Mouse (Mus musculus): ENCODE data around the gene Ccl1. TPM values are rescaled to one million over a fixed set of nuclear protein-coding genes. Genes with fewer than 3 reads are reported as not detected.
A peak's percentile ranks its signal among the peaks of the same experiment; 100 is the strongest.

Ccl1 gene
- not detected in 2 replicates for polyA plus RNA-seq (2014; fragmentation: Nextera tagmentation; extraction: Ambion mirVana)

DNA sequence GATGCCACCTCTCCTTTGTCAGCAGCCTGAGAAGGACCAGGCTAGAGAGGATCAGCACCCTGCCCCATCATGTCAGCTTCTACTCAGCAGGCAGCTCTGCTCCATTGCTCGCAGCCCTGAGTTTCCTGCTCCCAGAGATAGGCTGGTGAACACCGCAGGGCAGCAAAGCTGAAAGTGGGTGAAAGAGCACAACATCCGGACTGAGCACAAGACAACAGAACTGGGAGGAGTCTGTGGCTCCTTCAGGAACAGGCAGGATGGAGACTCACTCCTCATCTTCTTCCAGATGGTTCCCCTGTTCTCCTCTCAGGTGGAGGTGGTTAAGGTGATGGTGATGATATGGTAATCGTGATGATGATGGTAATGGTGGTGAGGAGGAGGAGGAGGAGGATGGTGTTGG is at the start of gene Ccl1:
Gene Ccl1 (minus strand): TSS at position 101 of the 400 bp plus-strand sequence.
- no peak within 1 kb of the TSS for H3K9ac ChIP-seq (ENCODE audit: low read depth, low read length)
- no peak within 1 kb of the TSS for H3K27ac ChIP-seq (ENCODE audit: low read depth, low read length)
- ATAC-seq (replicated peaks; ENCODE audit: low FRiP score) (no peak), DNase-seq (ENCODE audit: low spot score) (no peak)
- no peaks in the 10 kb centered on the region for H3K4me1 ChIP-seq (replicated peaks; ENCODE audit: control insufficient read depth, insufficient read depth, low read length)
- H3K4me3 ChIP-seq (ENCODE audit: low read depth, low read length) = no peak within 1 kb of the TSS
- no peaks in the 10 kb centered on the region for H3K36me3 ChIP-seq (ENCODE audit: control insufficient read depth, insufficient read depth, low read length)
- H3K9me3 ChIP-seq (ENCODE audit: control insufficient read depth, low read length) = no peaks in the 10 kb centered on the region
- no peaks in the 10 kb centered on the region for H3K27me3 ChIP-seq (replicated peaks; ENCODE audit: control insufficient read depth, insufficient read depth, low read length)
- no peak within 1 kb of the TSS for H3K4me2 ChIP-seq
- WGBS = 49% methylated on average over 4 of the region's 4 CpGs

DNA sequence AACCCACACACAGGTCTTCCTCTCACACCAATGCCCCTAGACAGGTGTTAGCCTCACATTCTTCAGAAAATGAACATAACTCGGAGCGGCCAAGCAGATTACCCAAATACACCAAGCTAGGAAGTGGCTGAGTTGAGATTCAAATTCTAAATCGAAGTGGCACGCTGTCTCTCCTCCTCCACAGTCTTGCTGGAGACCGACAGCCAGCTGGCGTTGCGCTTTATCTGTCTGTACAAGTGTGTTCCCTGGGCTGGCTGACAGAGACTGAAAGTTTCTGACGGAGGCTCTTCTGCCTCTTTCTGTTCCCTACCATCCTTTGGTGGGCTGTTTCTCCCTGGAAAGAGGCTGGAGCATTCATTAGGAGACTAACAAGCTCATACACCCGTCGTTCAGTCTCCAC is 45.5 kb upstream of the Ccl1 start:
- Histone ChIP-seq H3K27ac (ENCODE audit: low read depth, low read length) (no peak overlapping the region), H3K27me3 (replicated peaks; ENCODE audit: control insufficient read depth, insufficient read depth, low read length) (no peaks in the 10 kb centered on the region), H3K9ac (ENCODE audit: low read depth, low read length) (no peak overlapping the region), H3K36me3 (ENCODE audit: control insufficient read depth, insufficient read depth, low read length) (no peaks in the 10 kb centered on the region), H3K4me1 (replicated peaks; ENCODE audit: control insufficient read depth, insufficient read depth, low read length) (no peaks in the 10 kb centered on the region), H3K4me3 (ENCODE audit: low read depth, low read length) (no peak overlapping the region), H3K4me2 (no peak overlapping the region), H3K9me3 (ENCODE audit: control insufficient read depth, low read length) (no peaks in the 10 kb centered on the region)
- DNase-seq (ENCODE audit: low spot score) (no peak), ATAC-seq (replicated peaks; ENCODE audit: low FRiP score) (no peak)
- WGBS = 77% methylated on average over 10 of the region's 10 CpGs

DNA sequence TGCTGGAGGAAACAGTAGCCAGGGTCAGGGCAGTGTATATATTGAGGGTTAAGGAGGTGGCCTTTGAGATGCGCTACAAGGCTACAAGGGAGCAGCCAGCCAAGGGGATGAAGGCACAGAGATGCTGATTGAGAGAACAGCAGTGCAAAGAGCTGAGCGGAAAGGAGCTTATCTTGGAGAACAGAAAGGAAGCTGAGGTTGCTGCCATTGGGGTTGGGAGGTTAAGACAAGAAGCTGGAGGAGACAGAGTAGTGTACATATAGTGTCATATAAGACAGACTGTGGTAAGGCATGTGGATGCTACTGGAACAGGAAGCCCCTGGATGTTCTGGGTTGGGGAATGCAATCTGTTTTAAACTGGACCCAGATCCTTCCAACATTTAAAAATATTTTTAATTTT is 35.4 kb upstream of the Ccl1 start:
- no peak overlapping the region for H3K27ac ChIP-seq (ENCODE audit: low read depth, low read length)
- WGBS = 23% methylated on average over 2 of the region's 2 CpGs

DNA sequence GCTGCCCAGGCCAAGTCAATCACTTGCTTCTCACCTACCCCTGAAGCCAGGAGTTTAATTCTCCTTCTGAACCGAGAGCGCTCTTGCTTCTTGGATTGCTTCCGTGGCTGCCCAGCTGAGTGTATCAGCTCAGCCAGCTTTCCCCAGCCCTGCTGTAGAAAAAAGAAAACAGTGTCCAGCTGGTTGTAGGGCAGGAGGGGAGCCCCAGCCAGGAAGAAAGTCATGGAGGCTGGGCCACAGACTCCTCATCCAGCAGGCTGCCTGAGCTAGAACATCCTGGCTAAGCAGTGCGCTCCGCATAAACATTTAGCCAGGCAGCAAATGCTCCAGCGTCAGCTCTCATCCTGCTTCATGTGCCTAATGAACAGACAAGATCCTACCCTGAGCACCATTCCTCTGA is 34.9 kb upstream of the Ccl1 start:
- DNase-seq (ENCODE audit: low spot score) (no peak), ATAC-seq (replicated peaks; ENCODE audit: low FRiP score) (no peak)
- Histone ChIP-seq H3K4me2 (peak overlapping the region; percentile 21; the same call in 1 of the 2 replicates), H3K36me3 (ENCODE audit: control insufficient read depth, insufficient read depth, low read length) (no peaks in the 10 kb centered on the region), H3K4me3 (ENCODE audit: low read depth, low read length) (no peak overlapping the region), H3K9ac (ENCODE audit: low read depth, low read length) (no peak overlapping the region), H3K27ac (ENCODE audit: low read depth, low read length) (peak overlapping the region; percentile 32; the same call in 1 of the 2 replicates), H3K4me1 (replicated peaks; ENCODE audit: control insufficient read depth, insufficient read depth, low read length) (peaks cover 5% of the 10 kb centered on the region; the same call in 1 of the 2 replicates), H3K9me3 (ENCODE audit: control insufficient read depth, low read length) (no peaks in the 10 kb centered on the region), H3K27me3 (replicated peaks; ENCODE audit: control insufficient read depth, insufficient read depth, low read length) (no peaks in the 10 kb centered on the region)
- 37% methylated on average over 6 of the region's 6 CpGs for WGBS

More for the DNA sequence above, 35.4 kb upstream of the Ccl1 start:
- ATAC-seq (replicated peaks; ENCODE audit: low FRiP score) (no peak; the same call in 1 of the 2 replicates), DNase-seq (ENCODE audit: low spot score) (no peak)
- H3K36me3 ChIP-seq (ENCODE audit: control insufficient read depth, insufficient read depth, low read length) = no peaks in the 10 kb centered on the region
- H3K4me2 ChIP-seq = no peak overlapping the region
- H3K9me3 ChIP-seq (ENCODE audit: control insufficient read depth, low read length) = no peaks in the 10 kb centered on the region
- no peak overlapping the region for H3K9ac ChIP-seq (ENCODE audit: low read depth, low read length)
- H3K4me1 ChIP-seq (replicated peaks; ENCODE audit: control insufficient read depth, insufficient read depth, low read length) = peaks cover 5% of the 10 kb centered on the region; the same call in 1 of the 2 replicates
- H3K4me3 ChIP-seq (ENCODE audit: low read depth, low read length) = no peak overlapping the region
- no peaks in the 10 kb centered on the region for H3K27me3 ChIP-seq (replicated peaks; ENCODE audit: control insufficient read depth, insufficient read depth, low read length)

- Histone ChIP-seq H3K4me1 (replicated peaks; ENCODE audit: control insufficient read depth, insufficient read depth, low read length) (peaks cover 5% of the 10 kb centered on the region; the same call in 1 of the 2 replicates), H3K27ac (ENCODE audit: low read depth, low read length) (no peak overlapping the region), H3K4me2 (peak overlapping the region; percentile 21; the same call in 1 of the 2 replicates), H3K27me3 (replicated peaks; ENCODE audit: control insufficient read depth, insufficient read depth, low read length) (no peaks in the 10 kb centered on the region), H3K9me3 (ENCODE audit: control insufficient read depth, low read length) (no peaks in the 10 kb centered on the region), H3K36me3 (ENCODE audit: control insufficient read depth, insufficient read depth, low read length) (no peaks in the 10 kb centered on the region), H3K9ac (ENCODE audit: low read depth, low read length) (no peak overlapping the region), H3K4me3 (ENCODE audit: low read depth, low read length) (no peak overlapping the region)
- ATAC-seq (replicated peaks; ENCODE audit: low FRiP score) (peak; percentile 58), DNase-seq (ENCODE audit: low spot score) (peak; percentile 34)
- WGBS = 13% methylated on average over 7 of the region's 7 CpGs
Measured at GRCm38 (mm10) chr11:82339921-82340401, 34.5 kb upstream of the Ccl1 start.

- H3K27ac ChIP-seq (ENCODE audit: low read depth, low read length) = no peak overlapping the region
- no peak overlapping the region for H3K9ac ChIP-seq (ENCODE audit: low read depth, low read length)
- H3K4me3 ChIP-seq (ENCODE audit: low read depth, low read length) = no peak overlapping the region
- H3K9me3 ChIP-seq (ENCODE audit: control insufficient read depth, low read length) = no peaks in the 10 kb centered on the region
- H3K36me3 ChIP-seq (ENCODE audit: control insufficient read depth, insufficient read depth, low read length) = no peaks in the 10 kb centered on the region
- ATAC-seq (replicated peaks; ENCODE audit: low FRiP score) = no peak
- H3K27me3 ChIP-seq (replicated peaks; ENCODE audit: control insufficient read depth, insufficient read depth, low read length) = no peaks in the 10 kb centered on the region
- 55% methylated on average over 7 of the region's 7 CpGs for WGBS
- H3K4me2 ChIP-seq = no peak overlapping the region
- peak; percentile 34 for DNase-seq (ENCODE audit: low spot score)
- no peaks in the 10 kb centered on the region for H3K4me1 ChIP-seq (replicated peaks; ENCODE audit: control insufficient read depth, insufficient read depth, low read length)
Measured at GRCm38 (mm10) chr11:82313153-82313552, 7.7 kb upstream of the Ccl1 start.

- Histone ChIP-seq H3K9ac (ENCODE audit: low read depth, low read length) (no peak overlapping the region), H3K9me3 (ENCODE audit: control insufficient read depth, low read length) (no peaks in the 10 kb centered on the region), H3K36me3 (ENCODE audit: control insufficient read depth, insufficient read depth, low read length) (no peaks in the 10 kb centered on the region), H3K27me3 (replicated peaks; ENCODE audit: control insufficient read depth, insufficient read depth, low read length) (no peaks in the 10 kb centered on the region), H3K4me3 (ENCODE audit: low read depth, low read length) (no peak overlapping the region), H3K4me2 (no peak overlapping the region), H3K27ac (ENCODE audit: low read depth, low read length) (no peak overlapping the region), H3K4me1 (replicated peaks; ENCODE audit: control insufficient read depth, insufficient read depth, low read length) (no peaks in the 10 kb centered on the region)
- DNase-seq (ENCODE audit: low spot score) = no peak
- ATAC-seq (replicated peaks; ENCODE audit: low FRiP score) = no peak
- WGBS = 32% methylated on average over 12 of the region's 12 CpGs
Measured at GRCm38 (mm10) chr11:82310336-82311045, 5.0 kb upstream of the Ccl1 start.

DNA sequence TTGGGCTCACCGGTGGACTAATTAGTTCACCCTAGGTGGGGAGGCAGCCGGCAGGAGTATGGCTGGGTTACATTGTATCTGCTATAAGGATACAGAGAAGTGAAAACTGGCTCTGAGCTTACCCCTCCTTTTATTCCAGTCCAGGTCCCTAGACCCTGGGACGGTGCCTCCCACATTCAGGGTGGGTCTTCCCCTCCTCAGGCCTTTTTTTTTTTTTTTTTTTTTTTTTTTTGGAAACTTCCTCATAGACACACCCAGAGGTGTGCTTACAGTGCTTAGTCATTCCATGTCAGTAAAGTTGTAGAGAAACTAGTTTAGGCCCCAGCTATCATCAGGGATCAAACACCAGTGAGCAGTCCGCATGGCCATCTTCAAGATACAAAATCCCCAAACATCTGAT is 7.6 kb downstream of the Ccl1 start:
- Histone ChIP-seq H3K9ac (ENCODE audit: low read depth, low read length) (no peak overlapping the region), H3K4me2 (no peak overlapping the region), H3K4me3 (ENCODE audit: low read depth, low read length) (no peak overlapping the region), H3K27me3 (replicated peaks; ENCODE audit: control insufficient read depth, insufficient read depth, low read length) (no peaks in the 10 kb centered on the region), H3K4me1 (replicated peaks; ENCODE audit: control insufficient read depth, insufficient read depth, low read length) (no peaks in the 10 kb centered on the region), H3K9me3 (ENCODE audit: control insufficient read depth, low read length) (no peaks in the 10 kb centered on the region), H3K27ac (ENCODE audit: low read depth, low read length) (no peak overlapping the region), H3K36me3 (ENCODE audit: control insufficient read depth, insufficient read depth, low read length) (no peaks in the 10 kb centered on the region)
- 76% methylated on average over 4 of the region's 4 CpGs for WGBS
- ATAC-seq (replicated peaks; ENCODE audit: low FRiP score) = no peak
- no peak for DNase-seq (ENCODE audit: low spot score)

DNA sequence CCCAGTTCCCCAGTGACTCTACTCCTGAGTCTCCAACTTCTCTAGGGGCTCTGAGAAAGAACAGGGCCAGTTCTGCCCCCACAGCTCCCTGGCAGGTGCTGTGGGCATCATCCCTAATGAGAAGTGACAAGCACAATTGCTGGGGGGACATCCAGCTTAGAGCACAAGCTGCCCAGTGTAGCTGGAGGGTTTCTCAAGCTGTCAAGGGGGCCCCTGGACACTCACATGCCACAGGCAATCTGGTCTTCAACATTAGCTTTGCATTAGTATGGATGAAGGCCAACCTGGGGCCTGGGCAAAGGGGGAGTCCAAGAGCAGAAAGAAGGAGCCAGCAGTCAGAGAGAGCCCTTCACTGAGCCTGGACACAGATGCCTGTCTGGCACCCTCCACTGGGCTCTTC is 14.6 kb downstream of the Ccl1 start:
- ATAC-seq (replicated peaks; ENCODE audit: low FRiP score) = no peak
- no peaks in the 10 kb centered on the region for H3K9me3 ChIP-seq (ENCODE audit: control insufficient read depth, low read length)
- no peak for DNase-seq (ENCODE audit: low spot score)

More for the DNA sequence above, 14.6 kb downstream of the Ccl1 start:
- H3K4me1 ChIP-seq (replicated peaks; ENCODE audit: control insufficient read depth, insufficient read depth, low read length) = no peaks in the 10 kb centered on the region
- no peak overlapping the region for H3K9ac ChIP-seq (ENCODE audit: low read depth, low read length)
- no peaks in the 10 kb centered on the region for H3K27me3 ChIP-seq (replicated peaks; ENCODE audit: control insufficient read depth, insufficient read depth, low read length)
- H3K4me3 ChIP-seq (ENCODE audit: low read depth, low read length) = no peak overlapping the region
- H3K27ac ChIP-seq (ENCODE audit: low read depth, low read length) = no peak overlapping the region
- no peak overlapping the region for H3K4me2 ChIP-seq
- no peaks in the 10 kb centered on the region for H3K36me3 ChIP-seq (ENCODE audit: control insufficient read depth, insufficient read depth, low read length)

Data from liver, embryonic 11.5 days (tissue).